Mouse (Mus musculus) stomach, embryonic 16.5 days (tissue): ENCODE measurements at regions not wholly inside any gene's neighbourhood (a gene's known extent, or its start where the extent isn't known, plus 50 kb on each side); places are given as distances from the start of the nearest gene placed in this dataset.
A peak's percentile ranks its signal among the peaks of the same experiment; 100 is the strongest.

Experiments used
- ATAC-seq: fragments of 200-750 bp; cut with Nextera tagmentation; 2 replicates; pipeline ENCODE4 v1.8.0; 2017; ENCODE audit warnings: moderate number of reproducible peaks, moderate TSS enrichment; ENCODE audit not compliant: insufficient read depth, low FRiP score
- H3K27ac ChIP-seq: fragments of 300-500 bp; sonication (generic); 2 replicates; pipeline ENCODE4 v1.5.1; 2014; ENCODE audit warnings: low read length
- H3K27me3 ChIP-seq: fragments of 300-500 bp; sonication (generic); 2 replicates; pipeline ENCODE4 v1.6.1; 2014; ENCODE audit warnings: low read length, control low read depth, mixed read lengths; ENCODE audit not compliant: control insufficient read depth, insufficient read depth
- H3K36me3 ChIP-seq: fragments of 300-500 bp; sonication (generic); 2 replicates; pipeline ENCODE4 v1.6.1; 2014; ENCODE audit warnings: low read length; ENCODE audit not compliant: control insufficient read depth, insufficient read depth
- H3K4me1 ChIP-seq: fragments of 300-500 bp; sonication (generic); 2 replicates; pipeline ENCODE4 v1.6.1; 2014; ENCODE audit warnings: low read length, control low read depth, mixed read lengths; ENCODE audit not compliant: control insufficient read depth, insufficient read depth
- H3K4me2 ChIP-seq: fragments of 300-500 bp; sonication (generic); 2 replicates; pipeline ENCODE4 v1.6.1; 2014; ENCODE audit warnings: low read depth, low read length, mixed read lengths
- H3K4me3 ChIP-seq: fragments of 300-500 bp; sonication (generic); replicated peaks from 2 replicates; pipeline ENCODE4 v1.5.1; 2014; ENCODE audit warnings: mild to moderate bottlenecking, low read length
- H3K9ac ChIP-seq: fragments of 300-500 bp; sonication (generic); 2 replicates; pipeline ENCODE4 v1.6.1; 2014; ENCODE audit warnings: low read length
- H3K9me3 ChIP-seq: fragments of 300-500 bp; sonication (generic); replicated peaks from 2 replicates; pipeline ENCODE4 v1.6.1; 2016; ENCODE audit warnings: low read length, control low read depth; ENCODE audit not compliant: control insufficient read depth
- WGBS: fragments of 180-500 bp; shearing (Covaris S2); extraction: QIAGEN DNeasy Blood & Tissue Kit; methylation state at CpG from one replicate; pipeline ENCODE4 v1.1.7; 2014; 5-methylcytosine and 5-hydroxymethylcytosine counted together

GRCm38 (mm10) chr4:95283789-95284188 lies 231.8 kb upstream of the Jun start:
- Histone ChIP-seq H3K36me3 (no peaks in the 10 kb centered on the region), H3K27ac (peak overlapping the region; percentile 36; the same call in 1 of the 2 replicates), H3K9ac (no peak overlapping the region), H3K4me2 (no peak overlapping the region), H3K4me3 (no peak overlapping the region), H3K9me3 (no peaks in the 10 kb centered on the region), H3K27me3 (no peaks in the 10 kb centered on the region), H3K4me1 (peaks cover 7% of the 10 kb centered on the region)
- ATAC-seq: peak; percentile 63; the same call in 1 of the 2 replicates
- 65% methylated on average over 2 of the region's 2 CpGs for WGBS

DNA sequence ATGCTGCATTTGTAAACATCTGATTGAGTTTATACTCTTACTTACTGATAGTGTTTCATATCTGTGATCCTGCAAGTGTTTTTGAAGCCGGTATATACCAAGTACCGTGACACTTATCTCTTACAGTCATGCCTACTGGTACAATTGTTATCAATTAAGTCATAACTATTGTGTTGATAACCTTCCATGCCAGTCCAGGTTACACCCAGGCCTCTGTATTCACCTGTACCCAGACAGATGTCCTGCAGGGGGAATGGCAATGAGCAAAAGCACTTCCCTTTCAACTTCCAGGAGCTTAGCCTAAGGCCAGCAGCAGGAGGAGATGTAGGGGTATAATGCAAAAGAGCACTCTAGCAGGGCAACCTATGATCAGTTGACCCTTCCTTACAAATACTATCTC lies 232.2 kb upstream of the Jun start:
- Histone ChIP-seq H3K4me2 (no peak overlapping the region), H3K4me3 (no peak overlapping the region), H3K27ac (0 out of 2 replicates have a peak overlapping the region, but pooled peaks have one; percentile 22), H3K27me3 (no peaks in the 10 kb centered on the region), H3K36me3 (no peaks in the 10 kb centered on the region), H3K9me3 (no peaks in the 10 kb centered on the region), H3K4me1 (peaks cover 3% of the 10 kb centered on the region), H3K9ac (no peak overlapping the region)
- WGBS: 67% methylated on average over 2 of the region's 2 CpGs
- ATAC-seq: peak; percentile 61; the same call in 1 of the 2 replicates

DNA sequence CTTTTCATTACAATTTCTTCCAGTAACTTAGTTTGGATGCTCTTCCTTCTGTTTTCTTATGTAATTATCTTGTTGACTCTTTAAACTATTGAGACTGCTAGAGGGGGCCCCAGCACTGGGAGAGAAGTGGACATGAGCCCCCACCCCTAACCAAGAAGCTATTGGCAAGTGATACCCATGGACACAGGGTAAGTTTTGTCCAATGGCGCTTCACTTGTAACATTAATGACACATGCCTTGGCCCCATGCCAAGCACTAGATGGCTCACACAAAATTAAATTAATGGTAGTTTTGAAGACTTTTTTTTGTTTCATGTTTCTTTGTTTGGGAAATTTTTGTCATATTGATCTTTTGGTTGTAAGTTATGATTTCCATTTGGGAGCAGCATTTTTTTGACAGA lies 232.7 kb upstream of the Jun start:
- no peak overlapping the region for H3K4me2 ChIP-seq
- no peak overlapping the region for H3K4me3 ChIP-seq
- no peaks in the 10 kb centered on the region for H3K9me3 ChIP-seq
- H3K36me3 ChIP-seq: no peaks in the 10 kb centered on the region
- H3K4me1 ChIP-seq: no peaks in the 10 kb centered on the region
- ATAC-seq: no peak
- no peak overlapping the region for H3K27ac ChIP-seq
- no peaks in the 10 kb centered on the region for H3K27me3 ChIP-seq
- no peak overlapping the region for H3K9ac ChIP-seq
- 62% methylated on average over 1 of the region's 1 CpGs for WGBS

GRCm38 (mm10) chr4:95290321-95290720 lies 238.3 kb upstream of the Jun start:
- Histone ChIP-seq H3K36me3 (no peaks in the 10 kb centered on the region), H3K9ac (no peak overlapping the region), H3K27me3 (no peaks in the 10 kb centered on the region), H3K4me1 (no peaks in the 10 kb centered on the region), H3K27ac (no peak overlapping the region), H3K4me3 (no peak overlapping the region), H3K9me3 (no peaks in the 10 kb centered on the region), H3K4me2 (no peak overlapping the region)
- no peak for ATAC-seq
- WGBS: 53% methylated on average over 4 of the region's 4 CpGs

- no peak overlapping the region for H3K4me3 ChIP-seq
- no peak for ATAC-seq
- WGBS: 44% methylated on average over 4 of the region's 4 CpGs
- H3K27me3 ChIP-seq: no peaks in the 10 kb centered on the region
- H3K27ac ChIP-seq: no peak overlapping the region
- H3K4me1 ChIP-seq: no peaks in the 10 kb centered on the region
- H3K36me3 ChIP-seq: no peaks in the 10 kb centered on the region
- H3K4me2 ChIP-seq: no peak overlapping the region
- no peak overlapping the region for H3K9ac ChIP-seq
- H3K9me3 ChIP-seq: no peaks in the 10 kb centered on the region
Measured at GRCm38 (mm10) chr4:95294110-95294509, 242.1 kb upstream of the Jun start.

DNA sequence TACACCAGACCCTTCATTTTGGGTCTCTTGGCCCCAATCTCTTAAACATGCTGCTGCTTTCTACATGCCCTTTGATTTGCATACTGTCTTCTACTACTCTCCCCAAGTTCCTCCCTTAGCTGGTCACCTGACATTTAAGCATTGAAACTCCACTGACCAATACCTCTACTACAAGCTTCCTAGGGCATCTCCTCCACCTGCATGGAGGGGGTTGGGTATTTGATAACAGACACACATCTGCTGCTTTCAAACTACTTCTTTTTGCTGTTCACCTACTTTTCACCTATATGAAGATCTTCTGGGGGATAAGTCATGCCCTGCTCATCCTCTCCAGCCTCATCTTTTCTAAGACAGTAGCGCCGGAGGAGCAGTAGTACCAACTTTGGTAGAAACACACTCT lies 249.9 kb upstream of the Jun start:
- 98% methylated on average over 2 of the region's 2 CpGs for WGBS
- no peak overlapping the region for H3K9ac ChIP-seq
- no peaks in the 10 kb centered on the region for H3K36me3 ChIP-seq
- H3K4me1 ChIP-seq: peaks cover 8% of the 10 kb centered on the region; the same call in 1 of the 2 replicates
- H3K9me3 ChIP-seq: no peaks in the 10 kb centered on the region
- no peak overlapping the region for H3K4me2 ChIP-seq
- H3K27me3 ChIP-seq: no peaks in the 10 kb centered on the region
- H3K27ac ChIP-seq: no peak overlapping the region
- H3K4me3 ChIP-seq: no peak overlapping the region
- ATAC-seq: no peak

DNA sequence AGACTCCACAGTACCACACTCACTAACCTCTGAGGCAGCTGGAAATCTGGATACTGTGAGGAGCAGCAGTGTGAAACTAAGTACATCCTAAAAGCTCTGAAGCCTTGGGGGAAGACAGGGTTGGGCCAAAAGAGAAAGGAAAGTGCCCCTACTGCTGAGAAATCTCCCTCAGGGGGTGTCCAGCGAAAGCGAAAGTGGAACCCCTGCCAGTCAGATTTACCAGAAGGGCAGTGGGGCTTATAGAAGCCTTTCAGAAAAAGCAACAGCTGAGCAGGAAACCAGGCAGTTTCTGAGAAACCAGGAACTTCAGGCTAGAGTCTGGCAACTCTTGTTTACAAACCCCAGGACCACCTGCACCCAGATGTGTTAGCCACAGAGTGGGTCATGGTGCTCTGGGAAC lies 251.3 kb upstream of the Jun start:
- H3K4me2 ChIP-seq: no peak overlapping the region
- no peak overlapping the region for H3K4me3 ChIP-seq
- no peaks in the 10 kb centered on the region for H3K27me3 ChIP-seq
- no peaks in the 10 kb centered on the region for H3K36me3 ChIP-seq
- no peaks in the 10 kb centered on the region for H3K9me3 ChIP-seq
- H3K9ac ChIP-seq: peak overlapping the region; percentile 20; the same call in 1 of the 2 replicates
- peak overlapping the region; percentile 13; the same call in 1 of the 2 replicates for H3K27ac ChIP-seq
- ATAC-seq: no peak
- H3K4me1 ChIP-seq: peaks cover 8% of the 10 kb centered on the region; the same call in 1 of the 2 replicates
- 58% methylated on average over 2 of the region's 2 CpGs for WGBS

GRCm38 (mm10) chr4:95304006-95304405 lies 252.0 kb upstream of the Jun start:
- Histone ChIP-seq H3K27ac (no peak overlapping the region), H3K9me3 (no peaks in the 10 kb centered on the region), H3K27me3 (no peaks in the 10 kb centered on the region), H3K4me3 (no peak overlapping the region), H3K4me2 (no peak overlapping the region), H3K36me3 (no peaks in the 10 kb centered on the region), H3K9ac (no peak overlapping the region), H3K4me1 (peaks cover 10% of the 10 kb centered on the region; the same call in 1 of the 2 replicates)
- WGBS: 66% methylated on average over 1 of the region's 1 CpGs
- no peak for ATAC-seq

GRCm38 (mm10) chr4:95307134-95307533 lies 250.2 kb upstream of the Fggy start:
- Histone ChIP-seq H3K36me3 (no peaks in the 10 kb centered on the region), H3K9me3 (no peaks in the 10 kb centered on the region), H3K9ac (no peak overlapping the region), H3K4me3 (no peak overlapping the region), H3K27ac (no peak overlapping the region), H3K4me2 (no peak overlapping the region), H3K27me3 (no peaks in the 10 kb centered on the region), H3K4me1 (peaks cover 14% of the 10 kb centered on the region)
- no peak for ATAC-seq
- 79% methylated on average over 2 of the region's 2 CpGs for WGBS
